Mouse (Mus musculus) G1E (cell line): Measurements from ENCODE around the gene Runx3.

Source experiments
- CTCF ChIP-seq: IDR thresholded peaks from 2 replicates; pipeline ENCODE4 v1.5.1; 2012; ENCODE audit warnings: low read depth, low read length, inconsistent platforms, mixed read lengths
- GATA1 ChIP-seq: IDR thresholded peaks from 2 replicates; pipeline ENCODE4 v1.6.1; 2012; ENCODE audit warnings: borderline replicate concordance, low read length, inconsistent platforms, mixed read lengths
- TAL1 ChIP-seq: conservative IDR thresholded peaks from 2 replicates; pipeline ENCODE4 v1.6.1; 2012; ENCODE audit warnings: low read depth, low read length, inconsistent platforms, mixed read lengths

DNA sequence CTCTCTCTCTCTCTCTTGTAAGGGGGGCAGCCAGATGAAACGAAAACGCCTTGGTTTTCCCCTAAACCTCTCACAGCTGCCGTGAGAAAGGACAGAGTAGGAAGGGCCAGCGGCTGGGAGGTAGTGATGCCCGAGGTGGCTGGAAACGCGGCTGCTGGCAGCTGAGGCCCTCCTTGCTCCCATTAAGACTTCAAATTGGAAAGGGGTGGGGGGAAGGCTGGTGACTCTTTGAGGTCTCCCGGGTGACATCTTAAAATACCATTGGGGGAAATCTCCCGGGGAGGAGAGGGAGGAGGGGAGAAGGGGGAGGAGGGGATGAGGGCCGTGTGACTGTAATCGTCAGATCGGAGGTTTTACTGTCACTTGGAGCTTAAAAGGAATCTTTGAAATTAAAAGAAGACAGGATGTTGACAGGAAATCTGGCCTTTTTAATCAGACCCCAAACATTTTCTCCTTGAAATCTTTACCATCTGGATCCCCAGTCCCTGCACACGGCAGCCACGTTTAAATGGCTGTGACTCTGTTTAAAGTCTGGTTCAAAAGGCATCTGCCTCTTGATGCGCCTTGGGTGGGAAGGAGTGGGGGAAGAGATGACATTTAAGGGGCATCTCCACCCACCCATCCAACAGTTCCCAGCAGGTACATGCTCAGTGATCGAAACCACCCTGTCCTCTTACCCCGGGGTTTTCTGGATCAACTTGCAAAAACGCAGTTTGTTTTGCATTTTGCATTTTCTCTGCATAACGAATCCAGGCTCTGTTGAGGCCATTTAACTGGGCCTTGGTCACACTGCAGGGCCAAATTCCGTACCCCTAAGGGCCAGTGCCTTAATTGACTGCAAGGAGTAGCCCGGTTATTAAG is 33.9 kb downstream of the Runx3 start:
- TF ChIP-seq TAL1 (no peak), CTCF (no peak), GATA1 (no peak)
